Mouse (Mus musculus): ENCODE results near the gene Fkbp6. TPM values are rescaled to one million over a fixed set of nuclear protein-coding genes. Genes with fewer than 3 reads are reported as not detected.

The Fkbp6 gene
- polyA plus RNA-seq (2014; fragmentation: Illumina TruSeq; extraction: RNeasy Lipid Tissue Mini Kit (QIAGEN cat#74804); ENCODE audit: low replicate concordance) = not detected

DNA sequence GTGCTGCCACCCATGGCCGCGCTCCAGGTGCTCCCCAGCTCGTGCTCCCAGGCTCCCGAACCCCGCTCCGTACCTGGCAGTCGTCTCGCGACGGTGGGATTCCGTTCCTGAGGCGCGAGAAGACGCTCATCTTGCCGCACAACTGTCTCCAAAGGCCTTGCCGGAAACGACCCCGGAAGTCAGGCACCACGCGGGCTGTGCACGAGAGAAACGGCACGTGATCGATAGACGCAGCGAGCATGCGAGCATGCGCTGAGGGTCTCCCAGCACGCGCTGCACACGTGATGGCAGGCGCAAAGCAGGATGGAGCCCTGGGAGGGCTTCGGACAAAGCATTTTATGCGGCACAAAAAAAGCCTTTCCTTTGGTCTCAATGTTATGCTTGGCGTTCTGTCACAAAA is at the start of gene Fkbp6:
TSS of gene Fkbp6 (minus strand) at position 183 of the 400 bp plus-strand sequence.

GRCm38 (mm10) chr5:135394004-135394823 is 44.4 kb upstream of the Fkbp6 start, which contains the start of gene Pom121:
Pom121 (minus strand) TSS chr5:135394546.

DNA sequence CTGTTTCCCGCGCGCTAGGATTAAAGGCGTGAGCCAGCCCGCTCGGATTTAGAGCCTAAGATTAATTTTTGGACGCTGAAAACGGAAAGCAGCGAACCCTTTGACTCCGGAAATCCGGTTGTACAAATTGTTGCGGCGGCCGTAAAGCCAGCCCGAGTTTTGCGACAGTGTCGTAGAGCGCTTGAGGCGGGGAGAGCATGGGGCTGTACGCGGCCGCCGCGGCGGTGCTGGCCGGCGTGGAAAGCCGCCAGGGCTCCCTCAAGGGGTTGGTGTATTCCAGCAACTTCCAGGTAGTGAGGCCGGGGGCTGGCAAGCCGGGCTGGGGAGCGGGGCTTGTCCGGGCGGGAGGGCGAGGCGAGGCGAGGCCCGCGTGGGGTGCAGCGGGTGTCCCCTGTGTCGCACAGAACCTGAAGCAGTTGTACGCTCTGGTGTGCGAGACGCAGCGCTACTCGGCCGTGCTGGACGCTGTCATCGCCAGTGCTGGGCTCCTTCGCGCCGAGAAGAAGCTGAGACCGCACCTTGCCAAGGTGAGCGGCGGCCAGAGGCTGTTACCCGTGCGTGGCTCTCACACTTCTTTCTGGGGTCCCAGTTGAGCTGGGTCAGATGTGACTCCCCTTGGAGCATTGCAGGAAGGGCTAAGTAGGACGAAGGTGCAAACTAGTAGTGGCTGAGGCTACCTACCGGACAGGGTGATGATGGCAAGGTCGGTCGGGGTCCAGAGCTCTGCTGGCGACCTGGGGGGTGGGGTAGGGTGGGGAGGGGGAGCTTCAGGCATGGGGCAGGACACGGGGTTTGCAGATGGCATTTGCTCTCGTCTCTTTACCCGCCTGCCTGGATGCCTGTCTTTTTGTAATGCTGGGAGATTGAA is 20.2 kb upstream of the Fkbp6 start, which contains the start of gene Nsun5:
TSS of gene Nsun5 (plus strand) at position 167 of the 868 bp plus-strand sequence.

DNA sequence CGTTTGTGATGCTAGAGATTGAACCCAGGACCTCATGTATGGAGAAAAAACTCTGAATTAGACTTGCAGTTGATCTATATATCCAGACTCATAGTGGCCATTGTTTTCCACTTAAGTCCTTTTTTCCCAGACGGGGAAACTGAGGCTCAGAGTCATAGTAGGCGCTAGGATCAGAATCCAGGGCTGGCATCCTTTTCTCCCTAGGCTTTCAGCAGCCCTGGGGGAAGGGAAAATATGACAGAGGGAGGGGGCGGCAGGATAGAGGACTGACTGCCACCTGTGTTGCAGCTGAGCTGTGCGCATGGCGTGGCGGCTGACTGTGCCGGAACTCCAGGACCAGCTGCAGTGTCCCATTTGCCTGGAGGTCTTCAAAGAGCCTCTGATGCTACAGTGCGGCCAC is 3.2 kb upstream of the Fkbp6 start, which contains the start of gene Trim50:
TSS of gene Trim50 (plus strand) at position 301 of the 400 bp plus-strand sequence.

GRCm38 (mm10) chr5:135251079-135251454 is 98.8 kb downstream of the Fkbp6 start, which contains the start of gene Fzd9:
Fzd9 (minus strand) TSS chr5:135251230.

Other genes starting within 250 kb of the Fkbp6 start
- 4.8 TPM for gene Tbl2, start 200.4 kb downstream of the Fkbp6 start, polyA plus RNA-seq (2014; fragmentation: Illumina TruSeq; extraction: RNeasy Lipid Tissue Mini Kit (QIAGEN cat#74804); ENCODE audit: low replicate concordance)
- gene Bcl7b, start 181.8 kb downstream of the Fkbp6 start, polyA plus RNA-seq (2014; fragmentation: Illumina TruSeq; extraction: RNeasy Lipid Tissue Mini Kit (QIAGEN cat#74804); ENCODE audit: low replicate concordance) = 5.6 TPM
- 27.7 TPM for gene Baz1b, start 162.8 kb downstream of the Fkbp6 start, polyA plus RNA-seq (2014; fragmentation: Illumina TruSeq; extraction: RNeasy Lipid Tissue Mini Kit (QIAGEN cat#74804); ENCODE audit: low replicate concordance)
- not detected for gene Fzd9, start 98.8 kb downstream of the Fkbp6 start, polyA plus RNA-seq (2014; fragmentation: Illumina TruSeq; extraction: RNeasy Lipid Tissue Mini Kit (QIAGEN cat#74804); ENCODE audit: low replicate concordance)
- gene Trim50, start 3.3 kb upstream of the Fkbp6 start, polyA plus RNA-seq (2014; fragmentation: Illumina TruSeq; extraction: RNeasy Lipid Tissue Mini Kit (QIAGEN cat#74804); ENCODE audit: low replicate concordance) = not detected
- 1.8 TPM for gene Nsun5, start 19.9 kb upstream of the Fkbp6 start, polyA plus RNA-seq (2014; fragmentation: Illumina TruSeq; extraction: RNeasy Lipid Tissue Mini Kit (QIAGEN cat#74804); ENCODE audit: low replicate concordance)
- 1.3 TPM for gene Pom121, start 44.5 kb upstream of the Fkbp6 start, polyA plus RNA-seq (2014; fragmentation: Illumina TruSeq; extraction: RNeasy Lipid Tissue Mini Kit (QIAGEN cat#74804); ENCODE audit: low replicate concordance)
- 3.5 TPM for gene Hip1, start 195.1 kb upstream of the Fkbp6 start, polyA plus RNA-seq (2014; fragmentation: Illumina TruSeq; extraction: RNeasy Lipid Tissue Mini Kit (QIAGEN cat#74804); ENCODE audit: low replicate concordance)
- gene Ccl26, start 213.5 kb upstream of the Fkbp6 start, polyA plus RNA-seq (2014; fragmentation: Illumina TruSeq; extraction: RNeasy Lipid Tissue Mini Kit (QIAGEN cat#74804); ENCODE audit: low replicate concordance) = not detected
- gene Ccl24, start 223.0 kb upstream of the Fkbp6 start, polyA plus RNA-seq (2014; fragmentation: Illumina TruSeq; extraction: RNeasy Lipid Tissue Mini Kit (QIAGEN cat#74804); ENCODE audit: low replicate concordance) = 2.7 TPM

All from small intestine, adult 10 weeks (tissue).